Mouse (Mus musculus) liver, embryonic 12.5 days (tissue): ENCODE measurements around the gene Pak4. TPM values are rescaled to one million over a fixed set of nuclear protein-coding genes. Genes with fewer than 3 reads are reported as not detected.
"Not testable (repeated sequence)": the region's sequence is repeated elsewhere in the genome, so short reads cannot be mapped to it uniquely, and the experiment has no call there.

ENCODE experiments used
- ATAC-seq: fragments of 200-750 bp; cut with Nextera tagmentation; 2 replicates; pipeline ENCODE4 v1.8.0; 2017; ENCODE audit warnings: moderate number of reproducible peaks, mild to moderate bottlenecking, moderate library complexity
- H3K27ac ChIP-seq: fragments of 300-500 bp; sonication (generic); 2 replicates; pipeline ENCODE4 v1.5.1; 2016; ENCODE audit warnings: mild to moderate bottlenecking
- H3K27me3 ChIP-seq: fragments of 300-500 bp; sonication (generic); replicated peaks from 2 replicates; pipeline ENCODE4 v1.6.1; 2016; ENCODE audit warnings: mild to moderate bottlenecking, moderate library complexity
- H3K36me3 ChIP-seq: fragments of 300-500 bp; sonication (generic); 2 replicates; pipeline ENCODE4 v1.6.1; 2016; ENCODE audit warnings: mild to moderate bottlenecking, moderate library complexity
- H3K4me1 ChIP-seq: fragments of 300-500 bp; sonication (generic); 2 replicates; pipeline ENCODE4 v1.6.1; 2016
- H3K4me2 ChIP-seq: fragments of 300-500 bp; sonication (generic); 2 replicates; pipeline ENCODE4 v1.6.1; 2016; ENCODE audit warnings: mild to moderate bottlenecking, moderate library complexity
- H3K4me3 ChIP-seq: fragments of 300-500 bp; sonication (generic); 2 replicates; pipeline ENCODE4 v1.5.1; 2016; ENCODE audit warnings: mild to moderate bottlenecking, moderate library complexity
- H3K9ac ChIP-seq: fragments of 300-500 bp; sonication (generic); 2 replicates; pipeline ENCODE4 v1.6.1; 2016; ENCODE audit warnings: mild to moderate bottlenecking, moderate library complexity
- H3K9me3 ChIP-seq: fragments of 300-500 bp; sonication (generic); replicated peaks from 2 replicates; pipeline ENCODE4 v1.6.1; 2016; ENCODE audit warnings: mild to moderate bottlenecking, moderate library complexity
- WGBS: fragments of 180-500 bp; shearing (Covaris S2); methylation state at CpG from one replicate; pipeline ENCODE4 v1.1.7; 2016; ENCODE audit not compliant: insufficient replicate concordance; 5-methylcytosine and 5-hydroxymethylcytosine counted together
- polyA plus RNA-seq: library from polyadenylated mRNA; unstranded; fragments of >200 nt; fragmentation: Nextera tagmentation; extraction: Ambion mirVana; gene quantifications from 2 replicates; pipeline ENCODE4 v1.2.1, GENCODE M21; 2016

Pak4 gene
- polyA plus RNA-seq, 1 experiment from 2014 or later, result 24.6 TPM

- no peaks in the 10 kb centered on the region for H3K9me3 ChIP-seq
- H3K27ac ChIP-seq, result no peak overlapping the region
- no peak overlapping the region for H3K9ac ChIP-seq
- H3K4me1 ChIP-seq, result peaks cover 34% of the 10 kb centered on the region
- no peak overlapping the region for H3K4me2 ChIP-seq
- no peak for ATAC-seq
- peaks cover 37% of the 10 kb centered on the region for H3K36me3 ChIP-seq
- H3K4me3 ChIP-seq, result no peak overlapping the region
- no peaks in the 10 kb centered on the region for H3K27me3 ChIP-seq
- WGBS, result 62% methylated on average over 5 of the region's 5 CpGs
These were observed 40.9 kb downstream of the Pak4 start for GRCm38 (mm10) chr7:28557069-28557468.

GRCm38 (mm10) chr7:28555939-28556535, 41.9 kb downstream of the Pak4 start:
- Histone ChIP-seq H3K4me3 (no peak overlapping the region), H3K27ac (no peak overlapping the region), H3K9ac (no peak overlapping the region), H3K9me3 (no peaks in the 10 kb centered on the region), H3K27me3 (no peaks in the 10 kb centered on the region), H3K4me1 (peaks cover 34% of the 10 kb centered on the region), H3K4me2 (no peak overlapping the region), H3K36me3 (peaks cover 30% of the 10 kb centered on the region)
- no peak for ATAC-seq
- 26% methylated on average over 5 of the region's 5 CpGs for WGBS

- Histone ChIP-seq H3K27me3 (peaks cover 4% of the 10 kb centered on the region; the same call in 1 of the 2 replicates), H3K4me3 (no peak overlapping the region), H3K27ac (no peak overlapping the region), H3K9ac (no peak overlapping the region), H3K9me3 (no peaks in the 10 kb centered on the region), H3K4me2 (no peak overlapping the region), H3K4me1 (peaks cover 20% of the 10 kb centered on the region), H3K36me3 (peaks cover 3% of the 10 kb centered on the region; the same call in 1 of the 2 replicates)
- WGBS, result 79% methylated on average over 6 of the region's 6 CpGs
- no peak for ATAC-seq
These were observed 44.9 kb downstream of the Pak4 start for GRCm38 (mm10) chr7:28553076-28553475.

- peaks cover 54% of the 10 kb centered on the region for H3K27me3 ChIP-seq
- 31% methylated on average over 7 of the region's 7 CpGs for WGBS
- no peak overlapping the region for H3K27ac ChIP-seq
- H3K9me3 ChIP-seq, result no peaks in the 10 kb centered on the region
- ATAC-seq, result no peak
- peak overlapping the region; percentile 37; the same call in 1 of the 2 replicates for H3K4me2 ChIP-seq
- H3K9ac ChIP-seq, result no peak overlapping the region
- no peaks in the 10 kb centered on the region for H3K36me3 ChIP-seq
- H3K4me3 ChIP-seq, result no peak overlapping the region
- peaks cover 15% of the 10 kb centered on the region for H3K4me1 ChIP-seq
These were observed 50.4 kb downstream of the Pak4 start for GRCm38 (mm10) chr7:28547628-28548027.

- no peak for ATAC-seq
- peak within 1 kb of the TSS; percentile 37 for H3K4me2 ChIP-seq
- H3K27ac ChIP-seq, result no peak within 1 kb of the TSS
- H3K27me3 ChIP-seq, result peaks cover 54% of the 10 kb centered on the region
- H3K36me3 ChIP-seq, result no peaks in the 10 kb centered on the region
- 6% methylated on average over 5 of the region's 5 CpGs for WGBS
- H3K4me1 ChIP-seq, result peaks cover 15% of the 10 kb centered on the region
- H3K9ac ChIP-seq, result no peak within 1 kb of the TSS
- no peaks in the 10 kb centered on the region for H3K9me3 ChIP-seq
- 0 out of 2 replicates have a peak within 1 kb of the TSS, but pooled peaks have one; percentile 4 for H3K4me3 ChIP-seq
These were observed 50.8 kb downstream of the Pak4 start, which contains the start of gene Nccrp1 for GRCm38 (mm10) chr7:28547154-28547553. Gene Nccrp1, minus strand, starts transcription at chr7:28547254.

GRCm38 (mm10) chr7:28546649-28547048, 51.3 kb downstream of the Pak4 start:
- 1% methylated on average over 22 of the region's 22 CpGs for WGBS
- H3K27ac ChIP-seq, result no peak overlapping the region
- H3K4me3 ChIP-seq, result 0 out of 2 replicates have a peak overlapping the region, but pooled peaks have one; percentile 4
- peaks cover 54% of the 10 kb centered on the region for H3K27me3 ChIP-seq
- H3K4me1 ChIP-seq, result peaks cover 15% of the 10 kb centered on the region
- no peaks in the 10 kb centered on the region for H3K36me3 ChIP-seq
- peak overlapping the region; percentile 37 for H3K4me2 ChIP-seq
- H3K9ac ChIP-seq, result no peak overlapping the region
- H3K9me3 ChIP-seq, result no peaks in the 10 kb centered on the region
- no peak for ATAC-seq

GRCm38 (mm10) chr7:28545891-28546210, 52.1 kb downstream of the Pak4 start:
- H3K36me3 ChIP-seq, result no peaks in the 10 kb centered on the region
- H3K27me3 ChIP-seq, result peaks cover 54% of the 10 kb centered on the region
- no peaks in the 10 kb centered on the region for H3K9me3 ChIP-seq
- H3K4me3 ChIP-seq, result no peak overlapping the region
- no peak overlapping the region for H3K4me2 ChIP-seq
- no peak overlapping the region for H3K9ac ChIP-seq
- WGBS, result 40% methylated on average over 7 of the region's 7 CpGs
- no peak for ATAC-seq
- peaks cover 15% of the 10 kb centered on the region for H3K4me1 ChIP-seq
- H3K27ac ChIP-seq, result no peak overlapping the region

GRCm38 (mm10) chr7:28545048-28545890, 52.7 kb downstream of the Pak4 start:
- H3K4me2 ChIP-seq, result no peak overlapping the region
- no peak overlapping the region for H3K27ac ChIP-seq
- peaks cover 15% of the 10 kb centered on the region for H3K4me1 ChIP-seq
- WGBS, result 25% methylated on average over 14 of the region's 14 CpGs
- H3K4me3 ChIP-seq, result no peak overlapping the region
- H3K9ac ChIP-seq, result no peak overlapping the region
- ATAC-seq, result no peak
- no peaks in the 10 kb centered on the region for H3K36me3 ChIP-seq
- no peaks in the 10 kb centered on the region for H3K9me3 ChIP-seq
- peaks cover 54% of the 10 kb centered on the region for H3K27me3 ChIP-seq

GRCm38 (mm10) chr7:28544051-28544601, 53.9 kb downstream of the Pak4 start:
- Histone ChIP-seq H3K9ac (no peak overlapping the region), H3K27me3 (peaks cover 54% of the 10 kb centered on the region), H3K36me3 (no peaks in the 10 kb centered on the region), H3K27ac (no peak overlapping the region), H3K4me2 (peak overlapping the region; percentile 30), H3K4me3 (peak overlapping the region; percentile 6; the same call in 1 of the 2 replicates), H3K4me1 (peaks cover 15% of the 10 kb centered on the region), H3K9me3 (no peaks in the 10 kb centered on the region)
- 15% methylated on average over 26 of the region's 27 CpGs for WGBS
- ATAC-seq, result peak; percentile 17; the same call in 1 of the 2 replicates

- ATAC-seq, result no peak
- no peak within 1 kb of the TSS for H3K4me3 ChIP-seq
- H3K4me2 ChIP-seq, result no peak within 1 kb of the TSS
- H3K27me3 ChIP-seq, result peaks cover 24% of the 10 kb centered on the region
- no peaks in the 10 kb centered on the region for H3K36me3 ChIP-seq
- H3K9ac ChIP-seq, result no peak within 1 kb of the TSS
- H3K9me3 ChIP-seq, result no peaks in the 10 kb centered on the region
- H3K4me1 ChIP-seq, result peaks cover 5% of the 10 kb centered on the region; the same call in 1 of the 2 replicates
- no peak within 1 kb of the TSS for H3K27ac ChIP-seq
- WGBS, result 62% methylated on average over 4 of the region's 4 CpGs
These were observed 57.5 kb downstream of the Pak4 start, which contains the start of gene Sycn for GRCm38 (mm10) chr7:28540526-28540925. Gene Sycn, plus strand, starts transcription at chr7:28540885.

GRCm38 (mm10) chr7:28538886-28539285, 59.1 kb downstream of the Pak4 start:
- not testable (repeated sequence) for ATAC-seq, H3K36me3 ChIP-seq, H3K9me3 ChIP-seq, H3K4me3 ChIP-seq, H3K4me2 ChIP-seq, H3K27me3 ChIP-seq, H3K27ac ChIP-seq, H3K9ac ChIP-seq, H3K4me1 ChIP-seq
- 67% methylated on average over 6 of the region's 6 CpGs for WGBS

- Histone ChIP-seq H3K36me3 (no peaks in the 10 kb centered on the region), H3K27me3 (no peaks in the 10 kb centered on the region), H3K9me3 (no peaks in the 10 kb centered on the region), H3K4me2 (no peak overlapping the region), H3K27ac (no peak overlapping the region), H3K4me3 (no peak overlapping the region), H3K9ac (no peak overlapping the region), H3K4me1 (peaks cover 8% of the 10 kb centered on the region; the same call in 1 of the 2 replicates)
- no peak for ATAC-seq
- 75% methylated on average over 8 of the region's 8 CpGs for WGBS
These were observed 66.0 kb downstream of the Pak4 start for GRCm38 (mm10) chr7:28532005-28532404.
